Mouse (Mus musculus) thymus, adult 2 months (tissue): ENCODE measurements around the gene Map3k1.

Experiments used
- CTCF ChIP-seq: fragments of 200-500 bp; IDR thresholded peaks from 2 replicates; pipeline ENCODE4 v1.5.1; 2012; ENCODE audit warnings: mild to moderate bottlenecking, control low read depth, low read length, moderate library complexity, borderline replicate concordance; ENCODE audit not compliant: control insufficient read depth, poor library complexity, insufficient read depth; ENCODE audit errors: extremely low read depth
- POLR2A ChIP-seq: fragments of 200-500 bp; IDR thresholded peaks from 2 replicates; pipeline ENCODE4 v1.6.1; 2012; ENCODE audit warnings: mild to moderate bottlenecking, low read length, control low read depth, moderate library complexity; ENCODE audit not compliant: control insufficient read depth, poor library complexity, insufficient read depth; ENCODE audit errors: extremely low read depth

DNA sequence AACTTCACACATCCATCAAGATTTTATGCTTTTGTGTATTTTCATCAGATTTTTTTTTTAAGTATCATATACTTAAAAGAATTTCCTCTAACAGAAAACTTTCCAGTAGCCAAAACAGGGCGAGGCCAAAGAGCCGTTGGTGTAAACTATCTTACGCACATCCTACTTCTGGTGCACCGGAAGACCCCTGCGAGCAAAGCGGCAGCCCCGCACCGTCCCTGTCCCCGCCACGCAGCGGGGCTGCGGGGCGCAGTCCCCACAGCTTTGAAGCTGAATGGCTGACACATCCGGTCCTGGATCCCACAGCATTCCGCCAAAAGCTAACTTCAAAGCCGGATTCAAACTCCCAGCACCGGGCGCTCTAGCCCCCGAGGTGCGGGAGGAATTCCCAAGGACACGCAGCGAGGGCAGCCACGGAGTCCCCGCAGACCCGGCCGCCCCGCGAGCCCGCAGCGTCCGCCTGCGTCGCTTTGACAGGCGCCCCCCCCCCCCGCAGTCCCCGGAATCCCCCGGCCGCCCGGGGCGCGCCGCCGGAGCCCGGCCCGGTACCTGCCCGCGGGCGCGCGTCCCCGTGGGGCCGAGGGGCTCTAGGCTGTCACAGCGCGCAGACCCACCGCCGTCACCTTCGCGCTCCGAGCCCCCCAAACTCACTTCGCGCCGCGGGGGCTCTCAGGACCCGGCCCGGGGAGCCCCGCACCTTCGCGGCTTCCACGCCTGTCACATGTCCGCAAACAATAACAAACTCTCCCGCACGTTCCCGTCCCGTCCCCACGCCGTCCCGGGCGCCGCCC lies 1.0 kb downstream of the Map3k1 start:
- TF ChIP-seq CTCF (no peak), POLR2A (peak; percentile 45; the same call in 1 of the 2 replicates)
